Mouse (Mus musculus): Measurements from ENCODE around the gene Grin2c.

Grin2c gene

DNA sequence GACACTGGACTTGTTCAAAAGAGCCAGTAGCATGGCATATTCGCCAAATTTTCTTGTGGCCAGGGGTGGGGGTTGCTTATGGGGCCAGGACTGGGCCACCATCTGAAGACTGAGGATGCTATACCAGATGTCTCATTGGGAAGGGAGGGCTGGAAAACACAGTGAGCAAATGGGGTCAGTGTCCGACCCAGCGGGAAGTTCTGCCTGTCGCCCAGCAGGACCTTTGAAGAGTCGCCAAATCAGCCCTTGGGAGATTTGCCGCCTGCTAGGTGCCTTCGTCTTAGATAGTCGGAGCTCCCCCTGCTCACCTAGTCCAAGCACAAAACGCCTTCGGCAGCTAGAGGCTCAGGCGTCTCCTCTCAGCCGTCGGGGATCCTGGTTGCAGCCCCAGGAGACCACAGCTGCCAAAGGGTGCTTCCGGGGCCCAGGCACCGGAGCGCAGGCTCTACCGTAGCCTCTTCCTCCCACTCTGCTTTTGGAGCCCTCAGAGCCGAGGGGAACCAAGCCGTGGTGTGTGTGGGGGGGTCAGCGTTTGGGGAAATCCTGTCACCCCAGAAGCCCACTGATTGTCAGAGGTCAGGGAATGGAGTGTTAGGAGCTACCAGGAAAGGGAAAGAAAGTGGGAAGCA lies 1.2 kb downstream of the Grin2c start:
- no peak for DNase-seq (ENCODE audit: low read depth, low spot score)

DNA sequence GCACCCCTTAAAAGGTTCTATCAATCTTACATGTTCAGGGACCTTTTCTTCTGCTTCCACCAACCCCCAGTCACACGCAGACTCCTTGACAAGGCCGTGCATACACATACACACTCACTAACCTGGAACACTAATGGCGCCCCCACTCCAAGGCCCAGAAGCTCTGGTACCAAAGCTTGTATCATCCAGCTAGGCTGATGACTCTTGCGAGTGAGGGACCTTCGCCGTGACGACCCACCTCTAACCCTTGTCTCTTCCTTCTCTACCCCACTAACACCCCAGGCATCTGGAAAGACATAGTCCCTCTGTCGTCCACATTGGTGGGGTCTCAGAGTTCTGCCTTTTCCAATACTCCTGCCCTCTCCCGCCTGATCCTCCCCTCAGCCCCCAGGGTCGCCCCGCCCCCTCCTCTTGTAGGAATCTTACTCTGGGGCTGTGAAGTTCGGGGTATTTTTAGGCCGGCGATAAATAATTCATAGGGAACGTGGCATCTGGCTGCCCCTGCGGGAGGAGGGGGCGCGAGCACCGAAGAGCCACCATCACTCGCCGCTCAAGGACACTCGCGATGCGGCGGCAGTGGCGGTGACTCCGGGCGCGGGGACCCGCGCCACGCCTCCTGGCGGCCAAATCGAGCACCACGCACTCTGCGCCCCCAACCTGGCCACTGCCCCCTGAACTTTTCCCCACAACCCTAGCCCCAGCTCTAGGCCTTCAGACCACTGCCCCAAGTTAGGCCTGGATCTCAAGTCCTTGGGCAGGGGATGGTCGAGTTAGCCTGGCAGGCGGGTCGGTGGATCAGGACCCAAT lies 2.0 kb downstream of the Grin2c start:
- no peak for DNase-seq (ENCODE audit: low read depth, low spot score)

DNA sequence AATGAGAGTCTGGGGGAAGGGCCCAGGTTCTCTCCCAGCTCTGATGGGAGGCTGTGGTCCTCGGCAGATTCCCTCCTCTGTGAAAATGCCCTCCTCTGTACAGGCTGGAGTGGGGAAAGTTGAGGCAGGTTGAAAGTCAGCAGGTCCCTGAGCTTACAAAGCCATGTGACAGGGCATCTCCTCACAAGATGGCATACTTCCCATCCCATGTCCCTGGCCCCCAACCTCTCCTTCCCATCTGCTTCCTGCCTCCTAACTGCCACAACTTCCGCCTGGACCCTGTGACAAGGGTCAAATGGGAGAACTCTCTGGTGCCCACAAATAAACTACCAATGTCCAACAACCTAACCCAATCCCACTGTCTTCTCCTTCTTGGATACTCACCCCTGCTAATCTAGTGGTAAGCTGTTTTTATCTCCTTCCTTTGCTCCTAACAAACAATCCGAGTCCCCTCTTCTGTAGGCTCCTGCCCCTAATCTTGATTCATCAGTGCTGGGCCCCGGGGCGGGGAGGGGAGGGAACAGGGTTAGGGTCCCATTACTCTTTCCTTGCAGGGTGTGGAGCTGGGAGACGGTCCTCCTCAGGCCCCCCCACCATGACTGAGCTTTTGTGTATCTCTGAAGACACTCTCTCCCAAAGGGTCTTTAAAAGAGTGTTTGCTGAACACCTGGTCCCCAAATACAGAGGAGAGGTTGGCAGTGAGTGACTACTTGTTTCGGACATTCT lies 2.7 kb downstream of the Grin2c start:
- DNase-seq (ENCODE audit: low read depth, low spot score): no peak

DNA sequence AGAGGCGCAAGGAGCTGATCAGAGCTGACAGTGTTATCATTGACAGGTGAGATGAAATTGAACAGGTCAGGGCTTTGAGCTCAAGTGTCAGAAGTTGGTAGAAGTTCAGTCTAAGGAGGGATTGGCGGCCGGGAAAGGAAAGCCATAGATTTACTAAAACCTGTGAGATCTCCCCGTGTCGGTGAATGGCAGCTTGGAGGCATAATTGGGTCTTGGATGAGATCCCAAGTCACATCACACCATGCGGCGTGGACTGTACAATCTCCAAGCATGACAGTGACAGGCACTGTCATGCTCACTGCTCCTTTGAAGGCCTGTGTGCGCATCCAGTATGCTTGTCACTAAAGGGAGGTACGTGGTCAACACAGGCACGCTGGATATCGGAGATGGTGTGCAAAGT lies 4.1 kb downstream of the Grin2c start:
- no peak for DNase-seq (ENCODE audit: low read depth, low spot score)

GRCm38 (mm10) chr11:115259134-115259533 lies 7.9 kb downstream of the Grin2c start:
- DNase-seq (ENCODE audit: low read depth, low spot score): no peak

GRCm38 (mm10) chr11:115257775-115258510 lies 9.1 kb downstream of the Grin2c start:
- peak; percentile 82 for DNase-seq (ENCODE audit: low read depth, low spot score)

DNA sequence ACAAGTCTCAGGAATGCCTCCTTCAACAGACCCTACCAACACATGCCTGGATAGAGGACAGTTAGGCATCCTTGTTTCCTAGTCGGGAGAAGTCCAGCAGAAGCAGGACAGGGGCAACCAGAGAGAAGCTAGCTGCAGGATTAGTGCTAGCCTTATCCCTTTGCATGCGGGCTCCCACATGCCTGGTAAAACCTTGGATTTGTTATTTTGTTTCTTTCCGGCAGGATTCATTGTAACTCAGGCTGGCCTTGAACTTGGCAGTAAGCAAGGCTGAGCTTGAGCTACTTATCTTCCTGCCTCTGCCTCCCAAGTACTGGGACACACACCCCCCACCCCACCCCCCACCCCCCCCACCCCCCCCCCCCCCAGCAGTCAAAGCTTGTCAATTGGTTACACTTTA lies 15.8 kb downstream of the Grin2c start:
- DNase-seq (ENCODE audit: low read depth, low spot score): no peak

GRCm38 (mm10) chr11:115250405-115251090 lies 16.5 kb downstream of the Grin2c start:
- DNase-seq (ENCODE audit: low read depth, low spot score): peak; percentile 59

DNA sequence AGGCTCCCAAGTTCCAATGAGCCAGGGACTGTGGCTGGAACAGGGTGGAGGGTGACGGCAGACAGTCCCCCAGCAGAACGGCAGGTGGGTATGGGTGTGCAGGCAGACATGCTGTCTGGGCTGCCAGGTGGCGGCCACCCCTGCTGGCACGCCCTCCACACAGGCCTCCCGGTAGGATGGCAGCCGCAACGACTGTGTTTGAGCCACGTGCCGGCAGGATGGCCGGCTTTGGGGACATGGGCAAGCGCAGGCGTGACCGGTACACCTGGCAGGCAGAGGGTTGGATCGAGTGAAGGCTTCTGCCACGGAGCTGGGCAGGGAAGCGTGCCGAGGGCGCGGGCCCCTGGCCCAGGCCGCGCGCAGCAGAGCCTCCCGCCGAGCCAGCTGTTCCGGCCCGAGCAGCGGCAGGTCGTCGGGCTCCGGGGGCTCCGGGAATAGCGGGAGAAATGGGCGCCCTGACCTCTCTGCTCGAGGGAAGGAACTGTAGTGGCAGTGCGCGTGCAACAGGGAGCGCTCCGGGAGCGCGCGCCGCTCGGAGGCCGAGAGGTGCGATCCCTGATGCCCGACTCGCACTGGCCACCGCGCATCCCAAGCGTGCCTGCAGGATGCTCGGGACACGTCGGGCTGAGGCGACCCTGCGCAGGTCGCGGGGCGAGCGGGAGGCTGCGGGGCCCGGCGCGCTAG lies 17.2 kb downstream of the Grin2c start:
- no peak for DNase-seq (ENCODE audit: low read depth, low spot score)

GRCm38 (mm10) chr11:115247945-115248344 lies 19.1 kb downstream of the Grin2c start:
- no peak for DNase-seq (ENCODE audit: low read depth, low spot score)

- DNase-seq (ENCODE audit: low read depth, low spot score): no peak
Observed at GRCm38 (mm10) chr11:115247240-115247639, 19.8 kb downstream of the Grin2c start.

DNA sequence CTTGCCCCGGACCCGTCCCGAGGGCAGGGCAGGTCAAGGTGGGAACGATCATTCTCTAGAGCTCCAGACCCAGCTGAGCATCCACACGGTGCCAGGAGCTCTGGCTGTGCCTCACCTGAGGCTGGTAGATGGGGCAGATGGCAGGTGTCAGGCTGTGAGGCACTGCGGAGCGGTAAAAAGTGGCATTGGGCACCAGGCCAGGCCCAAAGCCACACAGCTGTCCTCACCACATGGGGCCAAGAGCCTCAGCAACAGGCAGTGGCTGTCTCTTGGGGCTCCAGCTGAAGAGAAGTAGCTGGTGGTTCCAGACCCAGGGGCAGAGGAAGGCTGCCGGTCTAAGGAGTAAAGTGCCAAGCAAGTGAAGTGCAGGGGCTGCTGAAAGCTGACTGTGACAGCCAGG lies 20.7 kb downstream of the Grin2c start:
- no peak for DNase-seq (ENCODE audit: low read depth, low spot score)

- no peak for DNase-seq (ENCODE audit: low read depth, low spot score)
Observed at GRCm38 (mm10) chr11:115244840-115245239, 22.2 kb downstream of the Grin2c start.

DNA sequence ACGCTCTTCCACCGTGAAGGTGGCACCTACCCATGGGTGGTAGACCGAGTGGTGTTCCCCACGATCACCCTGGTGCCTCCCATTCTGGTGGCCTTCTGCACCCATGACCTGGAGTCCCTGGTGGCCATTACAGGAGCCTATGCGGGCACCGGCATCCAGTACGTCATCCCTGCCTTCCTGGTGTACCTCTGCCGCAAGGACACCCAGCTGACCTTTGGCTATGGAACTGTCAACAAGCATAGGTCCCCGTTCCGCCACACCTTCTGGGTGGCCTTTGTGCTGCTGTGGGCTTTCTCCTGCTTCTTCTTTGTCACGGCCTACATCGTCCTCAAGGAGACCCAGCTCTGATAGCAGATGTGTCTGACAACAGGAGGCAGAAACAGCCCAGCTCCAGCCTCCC lies 23.3 kb downstream of the Grin2c start:
- no peak for DNase-seq (ENCODE audit: low read depth, low spot score)

DNA sequence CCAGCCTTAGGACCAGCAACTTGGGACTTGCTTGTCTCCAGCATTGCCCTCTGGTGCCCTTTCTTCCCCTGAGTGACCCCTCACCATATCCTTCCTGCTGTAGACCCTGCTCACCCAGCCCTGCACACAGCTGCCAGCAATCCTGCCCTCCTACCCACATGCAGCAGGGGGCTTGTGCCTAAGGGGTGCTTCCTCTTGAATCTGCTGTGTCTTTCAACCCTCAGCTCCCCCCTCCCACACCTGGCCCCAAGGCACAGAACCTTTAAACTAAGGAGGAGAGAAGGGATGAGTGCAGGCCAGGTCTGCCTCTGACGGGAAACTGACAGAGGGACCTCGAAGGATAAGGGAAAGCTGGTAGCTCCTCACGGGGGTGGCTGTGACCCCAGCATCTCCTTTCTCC lies 24.3 kb downstream of the Grin2c start:
- no peak for DNase-seq (ENCODE audit: low read depth, low spot score)

- no peak for DNase-seq (ENCODE audit: low read depth, low spot score)
Observed at GRCm38 (mm10) chr11:115241402-115241801, 25.6 kb downstream of the Grin2c start.

DNA sequence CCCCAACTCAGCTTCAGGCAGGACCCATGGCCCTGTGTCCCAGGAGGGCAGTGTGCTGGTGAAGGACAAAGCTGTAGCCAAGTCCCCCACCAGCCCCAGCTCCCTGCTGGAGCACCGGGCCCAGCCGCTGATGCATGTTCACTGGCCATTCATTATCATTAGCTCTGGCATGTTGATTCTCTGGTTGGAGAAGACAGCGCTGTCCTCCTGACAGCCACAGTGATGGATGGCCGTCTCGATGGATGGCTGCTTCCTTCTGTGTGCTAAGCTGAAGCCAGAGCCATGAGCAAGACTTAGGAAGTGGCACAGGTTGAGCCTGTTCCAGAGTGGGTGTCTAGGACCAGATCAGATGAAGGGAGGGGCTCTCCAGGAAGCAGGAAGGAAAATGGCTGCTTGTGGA lies 30.5 kb downstream of the Grin2c start:
- no peak for DNase-seq (ENCODE audit: low read depth, low spot score)

DNA sequence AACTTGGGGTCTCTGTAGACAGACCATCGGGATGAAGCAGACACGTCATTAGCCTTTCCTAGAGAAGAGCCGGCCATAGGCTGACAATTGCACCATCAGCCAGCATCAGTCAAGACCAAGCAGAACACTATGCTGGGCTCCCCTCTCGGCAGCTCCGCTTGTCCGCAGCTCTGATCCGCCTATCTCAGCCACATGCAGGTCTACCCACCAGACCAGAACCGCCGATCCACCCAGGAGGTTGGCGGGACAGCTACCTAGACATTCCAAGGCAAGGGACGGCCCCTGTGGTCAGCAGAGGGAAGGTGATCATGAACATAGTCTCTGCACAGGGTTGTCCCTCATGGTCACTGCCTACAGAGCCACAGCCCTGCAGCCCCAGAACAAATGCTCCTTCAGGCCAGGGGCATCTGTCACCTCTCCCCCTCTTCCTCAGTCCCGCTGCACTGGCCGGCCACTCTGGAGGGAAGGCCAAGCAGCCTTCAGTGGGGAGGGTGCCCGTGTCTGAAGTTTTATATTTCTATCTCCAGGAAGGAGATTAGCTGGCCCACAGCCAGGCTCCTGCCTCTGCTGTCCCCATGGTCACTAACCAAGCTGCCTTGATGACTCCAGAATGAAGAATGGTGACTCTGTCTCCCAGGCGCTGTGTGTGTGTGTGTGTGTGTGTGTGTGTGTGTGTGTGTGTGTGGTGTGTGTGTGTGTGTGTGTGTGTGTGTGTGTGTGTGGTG lies 32.6 kb downstream of the Grin2c start:
- DNase-seq (ENCODE audit: low read depth, low spot score): no peak

DNA sequence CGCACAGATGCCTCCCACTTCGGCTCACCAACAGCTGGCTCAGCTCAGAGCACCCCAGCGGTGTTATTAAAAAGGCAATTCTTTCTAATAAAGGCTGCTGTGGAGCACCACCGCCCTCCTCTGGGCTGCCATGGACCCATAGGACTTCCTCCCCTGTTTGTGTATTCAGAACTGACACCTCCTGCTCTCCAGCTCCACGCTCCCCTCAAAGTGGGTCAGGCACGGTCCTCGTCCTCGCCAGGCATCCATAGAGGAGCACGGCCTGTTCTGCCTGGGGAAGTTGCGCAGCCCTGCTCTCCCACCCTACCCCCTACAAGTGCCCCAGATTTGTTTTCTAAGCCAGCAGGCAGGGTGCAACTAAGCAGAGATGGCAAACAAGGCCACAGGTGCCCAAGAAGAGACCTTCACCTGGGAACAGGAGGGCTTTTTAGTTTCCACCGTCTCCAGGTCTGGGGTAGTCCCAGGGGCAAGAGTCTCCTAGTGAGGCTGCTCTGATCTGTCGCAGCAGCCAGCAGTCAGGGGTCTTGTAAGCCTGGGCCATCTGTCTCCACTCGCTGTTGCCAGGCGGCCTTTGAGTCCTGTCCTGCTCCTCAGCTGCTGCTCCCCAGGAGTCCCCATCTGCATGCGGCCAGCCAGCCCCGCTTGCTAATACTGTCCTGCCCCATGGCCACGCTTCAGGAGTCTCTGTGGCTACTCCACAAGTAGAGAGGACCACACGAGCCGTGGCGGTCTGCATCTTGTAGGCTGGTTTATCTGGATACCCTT lies 33.3 kb downstream of the Grin2c start:
- DNase-seq (ENCODE audit: low read depth, low spot score): no peak

Data from WW6 (cell line).